Mouse (Mus musculus): ENCODE data around the gene Sema6d. TPM values are rescaled to one million over a fixed set of nuclear protein-coding genes. Genes with fewer than 3 reads are reported as not detected.

Gene Sema6d
- polyA plus RNA-seq, 1 experiment: 5.6 TPM

DNA sequence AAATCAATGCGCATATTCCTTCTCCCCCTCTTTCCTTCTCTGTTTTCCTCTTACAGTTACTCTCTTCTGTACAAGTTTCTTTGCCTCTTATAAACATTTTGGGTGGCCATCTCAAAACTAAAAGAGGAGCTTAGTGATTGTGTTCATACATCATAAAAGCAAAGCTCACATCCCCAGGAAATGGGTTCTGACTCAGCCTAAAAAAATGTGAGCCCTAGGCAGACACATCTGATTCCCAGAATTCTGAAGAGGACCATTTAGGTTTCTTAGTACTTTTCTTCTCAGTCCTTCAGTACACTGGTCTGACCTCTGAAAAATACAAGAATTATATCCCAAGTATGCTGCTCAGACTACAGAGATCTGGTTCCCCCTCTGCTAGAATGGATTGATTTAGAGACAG lies 78.6 kb downstream of the Sema6d start:
- H3K36me3 ChIP-seq (ENCODE audit: control insufficient read depth, insufficient read depth, low read length): no peaks in the 10 kb centered on the region
- no peak overlapping the region for H3K4me3 ChIP-seq (ENCODE audit: insufficient read depth, low read depth, low read length)
- no peaks in the 10 kb centered on the region for H3K27me3 ChIP-seq (replicated peaks; ENCODE audit: control insufficient read depth, insufficient read depth, low read length)
- no peak overlapping the region for H3K27ac ChIP-seq (ENCODE audit: insufficient read depth, low read depth, low read length)
- TF ChIP-seq CTCF (conservative IDR thresholded peaks at IDR 0.05; ENCODE audit: insufficient read depth, insufficient read length, low read depth, low read length) (no peak), POLR2A (IDR thresholded peaks at IDR 0.05; ENCODE audit: low read depth, low read length) (no peak)
- DNase-seq: no peak
- H3K4me1 ChIP-seq (ENCODE audit: control insufficient read depth, insufficient read depth, low read length): no peaks in the 10 kb centered on the region
- 100% methylated on average over 1 of the region's 1 CpGs for WGBS

DNA sequence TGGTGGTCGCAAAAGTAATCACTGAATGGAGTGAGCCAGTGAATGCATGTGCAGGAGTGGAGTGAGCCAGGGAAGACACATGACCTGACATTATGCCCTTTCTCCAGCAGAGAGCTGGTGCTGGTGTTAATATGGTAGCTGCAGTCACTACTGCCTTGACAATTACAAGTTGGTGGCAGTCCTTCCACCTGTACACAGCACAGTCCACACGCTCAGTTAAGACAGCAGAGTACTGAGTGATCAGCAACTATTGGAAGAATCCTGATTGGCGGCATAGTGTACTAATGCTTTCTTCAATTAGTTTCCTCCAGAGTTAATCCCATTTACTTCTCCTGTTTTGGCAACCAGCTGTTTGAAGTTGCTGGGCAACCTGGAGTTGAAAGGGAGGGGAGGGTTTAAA lies 81.9 kb downstream of the Sema6d start:
- 88% methylated on average over 3 of the region's 3 CpGs for WGBS
- no peak for DNase-seq
- Histone ChIP-seq H3K4me1 (ENCODE audit: control insufficient read depth, insufficient read depth, low read length) (no peaks in the 10 kb centered on the region), H3K27ac (ENCODE audit: insufficient read depth, low read depth, low read length) (no peak overlapping the region), H3K4me3 (ENCODE audit: insufficient read depth, low read depth, low read length) (no peak overlapping the region), H3K27me3 (replicated peaks; ENCODE audit: control insufficient read depth, insufficient read depth, low read length) (no peaks in the 10 kb centered on the region), H3K36me3 (ENCODE audit: control insufficient read depth, insufficient read depth, low read length) (no peaks in the 10 kb centered on the region)
- TF ChIP-seq POLR2A (IDR thresholded peaks at IDR 0.05; ENCODE audit: low read depth, low read length) (no peak), CTCF (conservative IDR thresholded peaks at IDR 0.05; ENCODE audit: insufficient read depth, insufficient read length, low read depth, low read length) (no peak)

DNA sequence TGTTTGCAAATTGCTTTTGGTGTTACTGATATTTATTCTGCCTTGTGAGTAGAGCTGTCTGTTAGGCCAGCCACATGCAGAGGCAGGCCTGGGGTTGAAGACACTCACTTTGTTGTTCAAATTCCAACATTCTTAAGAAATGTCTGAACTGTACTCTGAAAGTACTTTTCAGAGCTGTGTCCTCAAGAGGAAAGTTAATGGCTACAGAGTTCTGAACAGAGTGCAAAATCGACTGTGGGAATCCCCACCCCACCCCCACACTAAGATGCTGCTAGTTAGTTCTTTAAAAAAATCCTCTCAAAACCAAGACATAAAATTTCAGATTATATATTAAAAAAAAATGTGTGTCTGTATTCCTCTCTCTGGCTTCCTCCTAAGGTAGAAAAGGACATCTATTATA lies 86.5 kb downstream of the Sema6d start:
- no peaks in the 10 kb centered on the region for H3K36me3 ChIP-seq (ENCODE audit: control insufficient read depth, insufficient read depth, low read length)
- H3K27ac ChIP-seq (ENCODE audit: insufficient read depth, low read depth, low read length): no peak overlapping the region
- no peak for DNase-seq
- TF ChIP-seq POLR2A (IDR thresholded peaks at IDR 0.05; ENCODE audit: low read depth, low read length) (no peak), CTCF (conservative IDR thresholded peaks at IDR 0.05; ENCODE audit: insufficient read depth, insufficient read length, low read depth, low read length) (no peak)
- H3K4me1 ChIP-seq (ENCODE audit: control insufficient read depth, insufficient read depth, low read length): no peaks in the 10 kb centered on the region
- no peak overlapping the region for H3K4me3 ChIP-seq (ENCODE audit: insufficient read depth, low read depth, low read length)
- WGBS: 38% methylated on average over 1 of the region's 1 CpGs
- H3K27me3 ChIP-seq (replicated peaks; ENCODE audit: control insufficient read depth, insufficient read depth, low read length): no peaks in the 10 kb centered on the region

DNA sequence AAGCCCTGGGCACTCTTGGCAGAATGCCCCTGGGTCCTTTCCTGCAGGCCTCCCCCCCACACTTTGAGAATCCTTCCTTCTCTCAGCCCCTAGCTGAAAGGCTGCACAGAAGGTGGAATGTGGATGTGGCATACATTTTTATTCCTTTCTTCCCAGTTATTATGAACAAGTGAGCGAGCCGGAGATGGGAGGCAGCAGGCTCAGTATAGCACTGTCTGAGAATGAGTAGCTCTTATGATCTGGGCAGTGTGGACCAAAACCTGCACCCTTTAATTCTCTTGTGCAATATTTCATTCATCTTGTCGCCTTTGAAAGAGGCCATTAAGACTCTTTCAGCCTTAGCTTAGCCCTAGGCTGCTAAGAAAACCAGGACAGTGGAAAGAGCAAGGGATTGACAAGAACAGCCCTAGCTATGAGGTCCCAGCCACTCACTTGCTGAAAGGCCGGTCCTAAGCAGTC lies 87.0 kb downstream of the Sema6d start:
- no peak overlapping the region for H3K4me3 ChIP-seq (ENCODE audit: insufficient read depth, low read depth, low read length)
- WGBS: 73% methylated on average over 4 of the region's 4 CpGs
- TF ChIP-seq CTCF (conservative IDR thresholded peaks at IDR 0.05; ENCODE audit: insufficient read depth, insufficient read length, low read depth, low read length) (no peak), POLR2A (IDR thresholded peaks at IDR 0.05; ENCODE audit: low read depth, low read length) (no peak)
- no peak for DNase-seq
- no peak overlapping the region for H3K27ac ChIP-seq (ENCODE audit: insufficient read depth, low read depth, low read length)
- H3K4me1 ChIP-seq (ENCODE audit: control insufficient read depth, insufficient read depth, low read length): no peaks in the 10 kb centered on the region
- no peaks in the 10 kb centered on the region for H3K27me3 ChIP-seq (replicated peaks; ENCODE audit: control insufficient read depth, insufficient read depth, low read length)
- no peaks in the 10 kb centered on the region for H3K36me3 ChIP-seq (ENCODE audit: control insufficient read depth, insufficient read depth, low read length)

GRCm38 (mm10) chr2:124189271-124189670 lies 99.5 kb downstream of the Sema6d start:
- DNase-seq: no peak
- Histone ChIP-seq H3K27me3 (replicated peaks; ENCODE audit: control insufficient read depth, insufficient read depth, low read length) (no peaks in the 10 kb centered on the region), H3K4me1 (ENCODE audit: control insufficient read depth, insufficient read depth, low read length) (no peaks in the 10 kb centered on the region), H3K36me3 (ENCODE audit: control insufficient read depth, insufficient read depth, low read length) (no peaks in the 10 kb centered on the region), H3K27ac (ENCODE audit: insufficient read depth, low read depth, low read length) (no peak overlapping the region), H3K4me3 (ENCODE audit: insufficient read depth, low read depth, low read length) (no peak overlapping the region)
- 79% methylated on average over 2 of the region's 2 CpGs for WGBS
- TF ChIP-seq POLR2A (IDR thresholded peaks at IDR 0.05; ENCODE audit: low read depth, low read length) (no peak), CTCF (conservative IDR thresholded peaks at IDR 0.05; ENCODE audit: insufficient read depth, insufficient read length, low read depth, low read length) (no peak)

GRCm38 (mm10) chr2:124194041-124194440 lies 104.3 kb downstream of the Sema6d start:
- no peak for DNase-seq
- TF ChIP-seq CTCF (conservative IDR thresholded peaks at IDR 0.05; ENCODE audit: insufficient read depth, insufficient read length, low read depth, low read length): no peak
- no peak for TF ChIP-seq POLR2A (IDR thresholded peaks at IDR 0.05; ENCODE audit: low read depth, low read length)
- no peaks in the 10 kb centered on the region for H3K36me3 ChIP-seq (ENCODE audit: control insufficient read depth, insufficient read depth, low read length)
- H3K4me3 ChIP-seq (ENCODE audit: insufficient read depth, low read depth, low read length): no peak overlapping the region
- H3K27ac ChIP-seq (ENCODE audit: insufficient read depth, low read depth, low read length): no peak overlapping the region
- no peaks in the 10 kb centered on the region for H3K27me3 ChIP-seq (replicated peaks; ENCODE audit: control insufficient read depth, insufficient read depth, low read length)
- H3K4me1 ChIP-seq (ENCODE audit: control insufficient read depth, insufficient read depth, low read length): no peaks in the 10 kb centered on the region
- WGBS: 90% methylated on average over 5 of the region's 5 CpGs

DNA sequence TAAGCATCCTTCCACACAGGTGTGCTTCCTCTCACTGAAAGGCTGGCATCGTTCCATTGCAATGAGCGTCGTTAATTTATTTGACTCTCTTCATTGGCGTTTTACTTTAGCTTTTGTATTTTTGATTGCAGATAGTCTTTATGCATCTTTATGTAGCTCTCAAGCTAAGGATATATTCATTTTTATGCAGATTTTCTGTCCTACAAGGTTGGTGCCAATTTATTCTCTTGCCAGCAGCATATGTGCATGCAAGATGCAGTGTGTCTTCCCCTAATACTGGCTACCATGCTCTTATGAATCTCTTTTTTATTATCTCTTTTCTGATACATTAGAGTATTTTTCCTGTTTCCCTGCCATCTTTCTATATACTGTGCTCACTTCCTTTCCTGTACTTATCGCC lies 111.7 kb downstream of the Sema6d start:
- Histone ChIP-seq H3K27ac (ENCODE audit: insufficient read depth, low read depth, low read length) (no peak overlapping the region), H3K4me1 (ENCODE audit: control insufficient read depth, insufficient read depth, low read length) (no peaks in the 10 kb centered on the region), H3K36me3 (ENCODE audit: control insufficient read depth, insufficient read depth, low read length) (no peaks in the 10 kb centered on the region), H3K4me3 (ENCODE audit: insufficient read depth, low read depth, low read length) (no peak overlapping the region), H3K27me3 (replicated peaks; ENCODE audit: control insufficient read depth, insufficient read depth, low read length) (no peaks in the 10 kb centered on the region)
- WGBS: 83% methylated on average over 5 of the region's 5 CpGs
- no peak for TF ChIP-seq POLR2A (IDR thresholded peaks at IDR 0.05; ENCODE audit: low read depth, low read length)
- no peak for DNase-seq
